Mouse (Mus musculus): ENCODE data around the gene Notum.

Notum gene

GRCm38 (mm10) chr11:120634810-120635209 lies 26.2 kb downstream of the Notum start:
- no peak for DNase-seq (ENCODE audit: extremely low read depth, low read depth, low spot score)

- no peak for DNase-seq (ENCODE audit: extremely low read depth, low read depth, low spot score)
These were observed 27.2 kb downstream of the Notum start, which contains the start of gene Mafg for GRCm38 (mm10) chr11:120633520-120634343. Gene Mafg, minus strand, starts transcription at chr11:120633600.

GRCm38 (mm10) chr11:120632559-120633519 lies 28.1 kb downstream of the Notum start:
- DNase-seq (ENCODE audit: extremely low read depth, low read depth, low spot score): no peak

GRCm38 (mm10) chr11:120631726-120632448 lies 29.1 kb downstream of the Notum start:
- no peak for DNase-seq (ENCODE audit: extremely low read depth, low read depth, low spot score)

- no peak for DNase-seq (ENCODE audit: extremely low read depth, low read depth, low spot score)
These were observed 29.9 kb downstream of the Notum start for GRCm38 (mm10) chr11:120630881-120631725.

- DNase-seq (ENCODE audit: extremely low read depth, low read depth, low spot score): peak; percentile 62
These were observed 30.5 kb downstream of the Notum start for GRCm38 (mm10) chr11:120630401-120630871.

- no peak for DNase-seq (ENCODE audit: extremely low read depth, low read depth, low spot score)
These were observed 31.1 kb downstream of the Notum start for GRCm38 (mm10) chr11:120629911-120630310.

- no peak for DNase-seq (ENCODE audit: extremely low read depth, low read depth, low spot score)
These were observed 31.6 kb downstream of the Notum start for GRCm38 (mm10) chr11:120629341-120629730.

- DNase-seq (ENCODE audit: extremely low read depth, low read depth, low spot score): no peak
These were observed 32.2 kb downstream of the Notum start for GRCm38 (mm10) chr11:120628601-120629340.

GRCm38 (mm10) chr11:120627468-120628300 lies 33.3 kb downstream of the Notum start:
- DNase-seq (ENCODE audit: extremely low read depth, low read depth, low spot score): no peak

GRCm38 (mm10) chr11:120626785-120627467 lies 34.0 kb downstream of the Notum start:
- DNase-seq (ENCODE audit: extremely low read depth, low read depth, low spot score): no peak

- DNase-seq (ENCODE audit: extremely low read depth, low read depth, low spot score): no peak
These were observed 35.7 kb downstream of the Notum start, which contains the start of gene Sirt7 for GRCm38 (mm10) chr11:120625152-120625775. Gene Sirt7, minus strand, starts transcription at chr11:120625240.

GRCm38 (mm10) chr11:120624680-120625111 lies 36.3 kb downstream of the Notum start:
- DNase-seq (ENCODE audit: extremely low read depth, low read depth, low spot score): no peak

- DNase-seq (ENCODE audit: extremely low read depth, low read depth, low spot score): no peak
These were observed 36.9 kb downstream of the Notum start for GRCm38 (mm10) chr11:120623961-120624679.

- no peak for DNase-seq (ENCODE audit: extremely low read depth, low read depth, low spot score)
These were observed 38.2 kb downstream of the Notum start for GRCm38 (mm10) chr11:120622805-120623204.

- no peak for DNase-seq (ENCODE audit: extremely low read depth, low read depth, low spot score)
These were observed 40.8 kb downstream of the Notum start for GRCm38 (mm10) chr11:120620195-120620594.
